Mouse (Mus musculus): ENCODE data around the gene Fgr. TPM values are rescaled to one million over a fixed set of nuclear protein-coding genes. Genes with fewer than 3 reads are reported as not detected.

Gene Fgr
- polyA plus RNA-seq, 1 experiment, result 0.01 TPM

DNA sequence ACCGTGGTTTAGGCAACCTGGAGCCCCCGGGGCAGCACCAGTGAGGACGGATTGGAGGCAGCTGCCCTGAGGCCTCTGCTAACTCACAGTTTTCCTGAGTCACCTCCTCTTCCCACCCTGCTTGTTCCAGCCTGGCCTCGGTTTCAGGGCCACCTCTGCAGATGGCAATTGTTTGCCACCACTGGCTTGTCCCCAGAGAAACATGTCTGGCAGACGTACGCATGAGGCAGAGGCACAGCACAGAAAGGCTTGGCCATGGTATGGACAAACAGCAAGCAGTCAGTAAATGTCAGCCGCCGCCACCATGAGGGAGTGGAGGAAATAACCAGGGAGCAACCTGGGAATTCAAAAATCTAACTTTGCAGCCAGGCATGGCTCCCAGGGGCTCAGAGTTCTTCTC, 30.8 kb upstream of the Fgr start:
- Histone ChIP-seq H3K27me3 (ENCODE audit: control insufficient read depth) (peaks cover 19% of the 10 kb centered on the region), H3K4me3 (replicated peaks) (no peak overlapping the region), H3K4me1 (ENCODE audit: control insufficient read depth) (peaks cover 15% of the 10 kb centered on the region), H3K36me3 (ENCODE audit: control insufficient read depth) (no peaks in the 10 kb centered on the region), H3K9me3 (ENCODE audit: control insufficient read depth, low read length) (no peaks in the 10 kb centered on the region)
- TF ChIP-seq GATA1 (IDR thresholded peaks at IDR 0.05; ENCODE audit: low read length) (no peak), TAL1 (IDR thresholded peaks at IDR 0.05; ENCODE audit: low read length) (no peak)

DNA sequence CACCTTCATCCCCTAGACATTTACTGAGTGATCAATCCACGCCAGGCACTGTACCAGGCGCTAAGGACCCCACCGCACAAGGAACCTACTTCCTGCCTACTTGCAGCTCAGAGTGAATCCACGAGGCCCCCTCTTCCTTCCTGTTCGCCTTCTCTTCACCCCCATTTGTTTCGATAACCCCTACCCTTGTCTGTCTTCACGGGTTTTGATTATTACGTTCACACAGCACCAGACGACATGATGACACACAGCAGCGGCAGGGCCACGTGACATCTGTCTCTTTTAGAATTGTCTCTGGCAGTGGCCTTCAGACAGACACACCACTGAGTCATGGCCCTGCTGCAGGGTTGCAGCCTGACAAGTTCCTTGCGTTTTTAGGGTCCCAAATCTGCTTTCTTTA, 29.8 kb upstream of the Fgr start:
- Histone ChIP-seq H3K4me1 (ENCODE audit: control insufficient read depth) (peaks cover 15% of the 10 kb centered on the region), H3K36me3 (ENCODE audit: control insufficient read depth) (no peaks in the 10 kb centered on the region), H3K9me3 (ENCODE audit: control insufficient read depth, low read length) (no peaks in the 10 kb centered on the region), H3K4me3 (replicated peaks) (no peak overlapping the region), H3K27me3 (ENCODE audit: control insufficient read depth) (peaks cover 19% of the 10 kb centered on the region)
- TF ChIP-seq GATA1 (IDR thresholded peaks at IDR 0.05; ENCODE audit: low read length), result no peak
- TF ChIP-seq TAL1 (IDR thresholded peaks at IDR 0.05; ENCODE audit: low read length), result no peak

DNA sequence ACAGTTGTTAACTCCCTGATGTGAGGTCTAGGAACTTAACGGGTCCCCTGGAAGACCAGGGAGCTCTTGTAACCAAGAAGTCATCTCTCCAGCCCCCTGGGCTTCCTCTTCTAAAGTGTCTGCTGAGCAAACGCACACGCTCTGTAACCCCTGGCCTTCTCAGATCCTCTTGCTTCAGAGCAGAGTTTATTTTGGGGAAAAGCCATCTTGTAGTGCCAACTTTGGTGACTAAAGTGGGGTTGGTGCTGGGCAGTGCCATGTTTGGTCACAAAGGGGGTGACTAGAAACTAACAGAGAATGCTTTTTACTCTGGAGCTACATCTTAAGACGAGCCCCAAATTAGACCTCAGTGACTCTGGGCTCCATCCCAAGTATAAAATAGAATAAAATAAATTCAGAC, 29.1 kb upstream of the Fgr start:
- TF ChIP-seq GATA1 (IDR thresholded peaks at IDR 0.05; ENCODE audit: low read length), result no peak
- TF ChIP-seq TAL1 (IDR thresholded peaks at IDR 0.05; ENCODE audit: low read length), result no peak
- Histone ChIP-seq H3K9me3 (ENCODE audit: control insufficient read depth, low read length) (no peaks in the 10 kb centered on the region), H3K4me1 (ENCODE audit: control insufficient read depth) (peaks cover 12% of the 10 kb centered on the region), H3K27me3 (ENCODE audit: control insufficient read depth) (peaks cover 16% of the 10 kb centered on the region), H3K36me3 (ENCODE audit: control insufficient read depth) (no peaks in the 10 kb centered on the region), H3K4me3 (replicated peaks) (no peak overlapping the region)

DNA sequence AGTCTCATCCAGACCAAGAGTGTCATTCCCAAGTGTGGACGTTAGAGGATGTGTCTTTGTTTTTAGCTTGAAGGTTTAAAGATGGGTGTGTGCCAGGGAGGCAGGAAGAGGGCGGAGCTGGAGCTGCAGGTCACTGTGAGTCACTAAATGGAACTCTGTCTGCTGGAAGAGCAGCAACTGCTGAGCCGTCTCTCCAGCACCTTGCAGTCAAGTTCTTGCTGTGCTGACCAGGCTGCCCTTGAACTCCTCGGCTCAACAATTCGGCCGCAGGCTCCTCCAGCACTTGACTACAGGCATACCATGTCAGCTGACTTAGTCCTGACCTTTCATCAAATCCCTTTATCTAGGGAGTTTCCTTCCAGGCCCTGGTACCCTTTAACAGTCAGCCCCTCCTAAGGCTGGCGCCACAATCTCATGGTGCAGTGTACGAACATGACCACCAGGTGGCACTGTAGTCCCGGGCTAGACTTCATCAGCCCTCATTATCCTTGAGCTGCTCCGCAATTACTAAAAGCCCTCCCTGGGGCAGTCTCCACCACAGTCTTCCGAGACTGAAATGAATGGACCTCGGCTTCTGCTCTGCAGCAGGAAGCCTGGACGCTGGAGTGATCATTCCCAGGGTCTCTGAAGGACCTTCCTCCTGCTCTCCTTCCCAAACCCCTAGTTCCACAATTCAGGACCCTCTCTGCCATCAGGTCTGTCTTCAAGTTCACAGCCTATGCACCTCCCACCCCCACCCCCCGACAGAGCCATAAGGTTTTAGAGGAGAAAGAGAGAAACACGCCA, 28.4 kb upstream of the Fgr start:
- Histone ChIP-seq H3K9me3 (ENCODE audit: control insufficient read depth, low read length) (no peaks in the 10 kb centered on the region), H3K27me3 (ENCODE audit: control insufficient read depth) (peaks cover 10% of the 10 kb centered on the region), H3K4me3 (replicated peaks) (no peak overlapping the region), H3K4me1 (ENCODE audit: control insufficient read depth) (peaks cover 12% of the 10 kb centered on the region), H3K36me3 (ENCODE audit: control insufficient read depth) (no peaks in the 10 kb centered on the region)
- no peak for TF ChIP-seq TAL1 (IDR thresholded peaks at IDR 0.05; ENCODE audit: low read length)

DNA sequence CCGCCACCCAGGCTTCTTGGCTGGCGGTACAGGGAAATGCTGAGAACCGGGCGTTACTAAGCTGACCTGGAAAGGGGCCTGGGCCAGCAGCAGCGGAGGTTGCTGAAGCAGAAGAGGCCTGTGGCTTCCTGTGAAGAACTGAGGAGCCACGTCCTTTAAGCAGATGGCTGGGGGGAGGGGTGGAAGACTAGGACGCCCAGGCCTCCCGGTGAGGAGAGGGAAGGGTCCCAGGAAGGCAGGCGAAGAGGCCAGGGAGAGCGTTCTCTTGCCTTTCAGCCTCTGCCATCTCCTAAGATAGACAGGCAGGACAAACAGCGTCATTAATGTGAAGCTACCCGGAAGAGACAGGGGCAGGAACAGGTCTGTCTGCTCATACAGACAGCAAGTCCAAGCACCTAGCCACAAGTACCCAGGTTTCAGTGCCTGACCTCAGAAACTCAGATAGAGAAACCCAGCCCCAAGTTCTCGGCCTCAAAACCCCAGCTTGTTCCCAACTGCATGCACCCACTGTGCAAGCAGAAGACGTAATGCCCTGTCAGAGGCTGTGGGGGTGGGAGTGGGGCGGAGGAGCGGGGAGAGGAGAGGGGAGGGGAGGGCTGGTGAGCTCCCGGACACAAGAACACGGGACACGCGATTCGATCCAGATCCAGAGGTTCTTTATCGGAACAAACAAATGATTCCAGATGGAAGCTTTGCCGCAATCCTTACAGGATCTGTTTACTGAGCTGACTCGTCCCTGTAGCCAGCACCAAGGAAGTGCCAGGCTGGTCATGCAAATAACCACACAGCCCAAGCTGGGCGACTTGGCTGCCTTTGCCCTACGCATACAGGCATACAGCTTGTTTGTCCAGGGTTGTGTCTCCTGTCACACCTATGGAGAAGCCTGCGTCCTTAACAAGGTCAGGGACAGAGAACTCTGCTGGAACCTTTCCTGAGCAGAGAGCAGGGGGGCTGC, 27.6 kb upstream of the Fgr start:
- no peak for TF ChIP-seq GATA1 (IDR thresholded peaks at IDR 0.05; ENCODE audit: low read length)
- no peak for TF ChIP-seq TAL1 (IDR thresholded peaks at IDR 0.05; ENCODE audit: low read length)
- Histone ChIP-seq H3K4me1 (ENCODE audit: control insufficient read depth) (peaks cover 12% of the 10 kb centered on the region), H3K9me3 (ENCODE audit: control insufficient read depth, low read length) (no peaks in the 10 kb centered on the region), H3K36me3 (ENCODE audit: control insufficient read depth) (no peaks in the 10 kb centered on the region), H3K27me3 (ENCODE audit: control insufficient read depth) (peaks cover 2% of the 10 kb centered on the region), H3K4me3 (replicated peaks) (no peak overlapping the region)

DNA sequence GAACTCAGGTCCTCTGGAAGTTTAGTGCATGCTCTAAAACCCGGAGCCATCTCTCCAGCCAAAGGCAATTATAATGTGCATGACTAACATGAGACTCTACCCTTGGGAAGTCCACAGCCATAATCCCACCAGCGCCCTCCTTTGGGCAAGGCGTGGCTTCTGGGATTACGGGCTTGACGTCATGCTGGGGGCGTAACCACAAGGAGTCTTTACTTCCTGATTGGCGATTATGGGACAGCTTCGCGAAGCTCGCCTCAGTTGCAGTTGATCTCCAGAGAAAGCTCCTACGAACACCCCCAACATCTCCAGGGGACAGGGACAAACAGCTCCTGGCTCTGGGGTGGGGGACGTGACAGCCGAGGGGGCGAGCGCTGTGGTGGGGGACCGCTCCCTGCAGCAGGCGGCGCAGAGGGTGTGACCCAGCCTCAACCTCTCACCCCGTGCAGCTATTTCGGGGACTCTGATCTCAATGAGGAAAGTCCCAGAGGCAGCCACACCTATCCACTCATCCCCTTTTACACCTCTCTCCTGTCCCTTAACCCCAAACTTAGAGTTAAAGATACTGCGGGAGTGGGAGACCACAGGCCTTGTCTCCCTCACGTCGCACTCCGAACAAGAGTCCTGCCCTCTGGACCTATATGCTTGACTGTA, 23.9 kb upstream of the Fgr start:
- H3K36me3 ChIP-seq (ENCODE audit: control insufficient read depth), result no peaks in the 10 kb centered on the region
- no peaks in the 10 kb centered on the region for H3K9me3 ChIP-seq (ENCODE audit: control insufficient read depth, low read length)
- H3K4me3 ChIP-seq (replicated peaks), result no peak overlapping the region
- no peak for TF ChIP-seq TAL1 (IDR thresholded peaks at IDR 0.05; ENCODE audit: low read length)
- TF ChIP-seq GATA1 (IDR thresholded peaks at IDR 0.05; ENCODE audit: low read length), result no peak
- no peaks in the 10 kb centered on the region for H3K27me3 ChIP-seq (ENCODE audit: control insufficient read depth)
- peaks cover 12% of the 10 kb centered on the region for H3K4me1 ChIP-seq (ENCODE audit: control insufficient read depth)

DNA sequence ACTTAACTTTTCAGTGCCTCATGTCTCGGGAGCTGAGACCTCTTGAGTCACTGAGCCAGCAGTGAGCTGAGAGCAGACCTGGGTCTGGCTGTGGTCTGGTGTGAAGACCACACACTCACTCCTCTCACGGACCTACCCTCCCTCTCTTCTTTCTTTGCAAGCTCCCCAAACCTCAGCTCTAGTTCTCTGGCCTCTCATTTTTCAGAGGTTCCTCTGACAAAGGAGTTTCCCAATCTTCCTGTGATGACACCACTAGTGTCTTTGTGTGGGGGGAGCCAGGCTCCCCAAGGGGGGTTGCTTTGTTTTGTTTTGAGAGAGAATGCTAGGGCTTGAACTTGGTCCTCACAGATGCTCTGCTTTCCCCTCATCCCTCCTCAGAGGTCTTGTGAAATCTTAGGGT, 22.9 kb upstream of the Fgr start:
- Histone ChIP-seq H3K27me3 (ENCODE audit: control insufficient read depth) (no peaks in the 10 kb centered on the region), H3K36me3 (ENCODE audit: control insufficient read depth) (no peaks in the 10 kb centered on the region), H3K9me3 (ENCODE audit: control insufficient read depth, low read length) (no peaks in the 10 kb centered on the region), H3K4me3 (replicated peaks) (no peak overlapping the region), H3K4me1 (ENCODE audit: control insufficient read depth) (peaks cover 8% of the 10 kb centered on the region)
- TF ChIP-seq GATA1 (IDR thresholded peaks at IDR 0.05; ENCODE audit: low read length), result no peak
- no peak for TF ChIP-seq TAL1 (IDR thresholded peaks at IDR 0.05; ENCODE audit: low read length)

DNA sequence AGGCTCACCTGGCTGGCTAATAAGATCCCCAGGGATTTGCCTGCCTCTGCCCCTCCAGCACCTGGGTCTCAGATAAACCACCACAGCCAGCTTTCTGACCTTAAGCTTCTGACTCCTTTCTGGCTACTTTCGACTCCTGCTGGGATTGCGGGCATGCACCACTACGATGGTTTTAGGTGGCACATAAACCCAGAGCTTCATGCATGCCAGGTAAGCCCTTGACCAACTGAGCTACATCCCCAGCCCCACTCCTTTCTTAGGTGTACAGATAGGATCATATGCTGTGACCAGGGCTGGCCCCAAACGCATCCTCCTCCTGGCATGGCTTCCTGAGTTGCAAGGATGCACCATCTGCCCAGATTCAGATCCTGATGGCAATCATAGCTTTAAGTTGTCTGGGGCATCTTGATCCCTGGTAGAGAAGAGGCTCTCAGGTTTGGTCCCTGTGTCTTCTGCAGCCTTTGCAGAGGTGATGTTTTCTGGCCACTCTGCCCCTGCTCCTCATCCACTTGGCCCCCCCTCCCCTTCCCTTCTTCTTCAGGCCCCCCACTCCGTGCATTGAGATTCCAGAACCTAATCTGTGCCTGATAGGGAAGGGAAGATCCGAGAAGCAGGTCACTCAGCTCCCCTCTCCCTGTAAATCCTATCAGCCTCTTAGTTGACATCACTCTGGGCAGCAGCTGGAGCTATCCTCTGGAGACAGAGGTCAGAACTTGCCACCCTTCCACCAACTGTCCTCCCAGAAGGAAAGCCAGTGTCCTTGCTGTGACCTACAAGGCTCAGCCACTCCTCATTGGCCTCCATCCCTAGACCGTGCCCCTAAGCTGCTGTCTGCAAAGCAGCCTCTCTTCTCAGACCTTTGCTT, 19.1 kb upstream of the Fgr start:
- TF ChIP-seq GATA1 (IDR thresholded peaks at IDR 0.05; ENCODE audit: low read length) (no peak), TAL1 (IDR thresholded peaks at IDR 0.05; ENCODE audit: low read length) (no peak)
- Histone ChIP-seq H3K4me3 (replicated peaks) (no peak overlapping the region), H3K27me3 (ENCODE audit: control insufficient read depth) (no peaks in the 10 kb centered on the region; the same call in 1 of the 2 replicates), H3K36me3 (ENCODE audit: control insufficient read depth) (no peaks in the 10 kb centered on the region), H3K9me3 (ENCODE audit: control insufficient read depth, low read length) (no peaks in the 10 kb centered on the region), H3K4me1 (ENCODE audit: control insufficient read depth) (no peaks in the 10 kb centered on the region; the same call in 1 of the 2 replicates)

All from erythroblast, embryonic 14.5 days (primary cell).